Mouse (Mus musculus) ovary, postnatal 14 days (tissue): Measurements from ENCODE around the gene Tmem50a.
A peak's percentile ranks its signal among the peaks of the same experiment; 100 is the strongest.

Source experiments
- DNase-seq: peaks from one replicate; pipeline ENCODE4 v3.0.0; 2022; ENCODE audit warnings: low spot score

Gene Tmem50a

DNA sequence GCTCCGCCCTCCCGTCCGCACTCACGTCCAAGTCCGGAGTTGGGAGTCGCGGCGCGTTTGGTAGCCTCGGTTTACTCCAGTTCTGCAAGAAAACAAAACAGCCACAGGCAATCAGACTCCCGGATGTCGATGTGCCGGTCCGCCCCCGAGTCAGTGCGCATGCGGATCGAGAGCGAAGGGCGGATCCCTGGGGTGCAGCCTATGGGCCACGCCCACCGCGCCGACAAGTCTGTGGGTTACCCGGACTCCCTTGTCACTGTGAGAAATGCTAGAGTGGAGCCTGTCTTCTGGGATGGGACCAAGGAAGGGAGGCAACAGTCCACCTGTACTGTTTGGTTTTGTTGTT is at the start of gene Tmem50a:
Gene Tmem50a (minus strand): TSS at position 161 of the 346 bp plus-strand sequence.
- DNase-seq, result peak; percentile 84

DNA sequence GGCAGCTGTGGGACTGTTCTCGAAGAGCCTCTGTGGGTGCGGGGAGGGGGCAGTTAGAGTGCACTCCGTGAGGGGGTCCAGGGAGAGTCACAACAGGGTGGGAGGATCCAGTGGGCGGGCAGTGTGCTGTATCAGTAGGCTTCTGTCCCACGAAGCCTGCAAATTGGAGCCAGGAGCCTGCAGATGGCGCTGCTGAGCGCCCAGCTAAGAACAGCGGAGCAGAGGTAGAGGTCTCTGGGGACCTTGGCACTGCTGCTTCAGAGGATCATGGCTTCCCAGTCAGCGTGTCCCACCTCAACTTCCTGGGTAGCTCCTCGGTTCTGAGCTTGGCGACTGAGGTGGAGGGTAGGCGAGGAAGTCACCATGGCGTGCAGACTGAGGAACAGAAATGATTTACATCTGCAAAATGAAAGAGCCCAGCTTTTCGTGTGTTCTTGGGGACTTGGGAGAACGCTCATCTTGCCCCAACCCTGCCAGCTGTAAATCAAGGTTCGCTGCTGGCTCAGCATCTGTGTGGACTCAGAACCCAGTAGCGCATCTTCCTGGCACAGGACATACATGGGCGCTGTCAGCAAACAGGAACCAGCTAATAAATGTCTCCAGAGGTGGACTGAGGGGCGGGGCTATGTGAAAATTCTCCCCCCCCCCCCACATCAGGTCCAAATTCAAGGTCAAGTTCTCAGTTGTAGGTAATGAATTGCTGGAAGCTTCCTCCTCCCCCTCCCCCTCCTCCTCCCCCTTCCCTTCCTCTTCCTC is 48.4 kb upstream of the Tmem50a start:
- no peak for DNase-seq

DNA sequence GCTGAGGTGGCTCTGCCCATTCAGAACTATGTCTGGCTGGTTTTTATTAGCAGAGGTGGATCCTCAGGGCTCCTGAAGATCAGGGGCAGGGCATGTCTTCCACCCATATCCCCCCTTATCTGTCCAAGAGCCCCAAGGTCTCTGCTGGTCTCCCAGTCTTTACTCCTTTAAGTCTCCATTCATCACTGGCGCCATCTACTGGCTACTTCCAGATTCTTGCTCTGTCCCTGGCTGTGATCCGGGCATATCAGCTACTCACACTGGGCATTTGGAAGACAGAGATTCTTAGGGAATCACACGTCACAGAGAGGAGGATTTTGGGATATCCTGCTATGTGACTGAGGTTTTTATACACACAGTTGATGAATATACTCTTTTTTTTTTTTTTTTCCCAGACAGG is 41.5 kb upstream of the Tmem50a start:
- DNase-seq, result peak; percentile 68

- no peak for DNase-seq
These were observed 41.0 kb upstream of the Tmem50a start for GRCm38 (mm10) chr4:134955845-134956244.

GRCm38 (mm10) chr4:134955196-134955595 is 40.4 kb upstream of the Tmem50a start:
- DNase-seq, result no peak

DNA sequence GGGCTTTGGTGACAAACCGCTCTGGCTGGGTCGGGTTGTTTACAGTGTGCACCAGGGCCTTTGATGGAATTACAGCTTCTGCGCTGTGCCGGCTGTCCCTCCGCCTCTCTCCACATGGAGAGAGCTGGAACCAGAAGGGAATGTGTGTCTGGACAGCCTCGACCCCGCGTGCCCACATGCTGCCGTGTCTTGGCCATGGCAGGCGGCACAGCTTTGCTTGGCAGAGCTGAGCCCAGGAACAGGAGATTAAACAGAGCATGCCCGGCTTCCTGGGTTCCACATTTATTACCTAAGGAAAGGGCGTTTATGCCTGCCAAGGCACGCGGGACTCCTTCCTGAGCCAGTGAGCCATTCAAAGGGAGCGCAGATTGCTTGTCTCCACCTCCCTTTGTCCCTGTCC is 39.6 kb upstream of the Tmem50a start:
- no peak for DNase-seq

DNA sequence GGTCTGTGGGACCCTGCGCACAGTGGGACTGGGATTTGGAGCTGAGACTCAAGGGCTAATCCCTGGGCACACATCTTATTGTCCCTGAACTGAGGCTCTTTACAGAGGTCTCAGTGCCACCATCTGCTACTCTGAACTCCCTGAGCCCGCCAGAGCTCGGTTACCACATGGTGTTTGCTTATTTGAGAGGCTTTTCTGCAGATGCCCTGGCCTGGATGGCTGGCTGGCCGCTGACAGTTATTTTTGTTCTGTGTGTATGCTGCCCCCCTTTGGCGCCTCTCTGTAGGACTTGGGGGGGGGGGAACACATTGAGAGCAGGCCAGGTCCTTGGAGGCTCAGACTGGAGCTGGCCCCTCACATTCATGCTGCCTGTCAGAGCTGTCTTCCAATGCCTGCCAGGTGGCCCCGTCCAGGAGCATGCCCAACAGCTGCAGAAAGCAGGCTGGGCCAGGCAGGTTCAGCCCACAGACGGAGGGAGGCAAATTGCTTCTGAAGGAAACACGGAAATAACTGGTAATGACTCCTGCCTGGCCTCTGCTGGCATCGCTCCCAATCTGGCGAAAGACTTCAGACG is 35.8 kb upstream of the Tmem50a start:
- peak; percentile 50 for DNase-seq

- peak; percentile 68 for DNase-seq
These were observed 31.4 kb upstream of the Tmem50a start for GRCm38 (mm10) chr4:134946024-134946744.

GRCm38 (mm10) chr4:134943758-134944538 is 29.1 kb upstream of the Tmem50a start:
- DNase-seq, result no peak

DNA sequence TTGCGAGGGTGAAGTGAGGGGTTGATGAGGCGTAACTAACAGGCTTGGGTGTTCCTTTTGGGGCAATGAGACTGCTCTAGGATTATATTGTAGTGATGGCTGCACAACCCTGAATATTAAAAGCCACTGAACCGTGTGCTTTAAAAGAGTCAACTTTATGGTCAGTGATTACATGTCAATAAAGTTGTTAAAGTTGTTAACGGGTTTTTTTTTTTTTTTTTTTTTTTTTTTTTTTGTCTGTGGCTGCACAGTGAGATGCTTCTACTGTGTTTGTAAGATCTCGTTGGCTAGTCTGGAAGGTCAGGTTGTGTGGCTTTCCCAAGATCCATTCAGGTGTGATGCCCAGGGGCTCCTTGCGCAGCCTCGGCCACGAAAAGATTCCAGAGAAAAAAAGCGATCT is 25.1 kb upstream of the Tmem50a start:
- DNase-seq, result no peak

DNA sequence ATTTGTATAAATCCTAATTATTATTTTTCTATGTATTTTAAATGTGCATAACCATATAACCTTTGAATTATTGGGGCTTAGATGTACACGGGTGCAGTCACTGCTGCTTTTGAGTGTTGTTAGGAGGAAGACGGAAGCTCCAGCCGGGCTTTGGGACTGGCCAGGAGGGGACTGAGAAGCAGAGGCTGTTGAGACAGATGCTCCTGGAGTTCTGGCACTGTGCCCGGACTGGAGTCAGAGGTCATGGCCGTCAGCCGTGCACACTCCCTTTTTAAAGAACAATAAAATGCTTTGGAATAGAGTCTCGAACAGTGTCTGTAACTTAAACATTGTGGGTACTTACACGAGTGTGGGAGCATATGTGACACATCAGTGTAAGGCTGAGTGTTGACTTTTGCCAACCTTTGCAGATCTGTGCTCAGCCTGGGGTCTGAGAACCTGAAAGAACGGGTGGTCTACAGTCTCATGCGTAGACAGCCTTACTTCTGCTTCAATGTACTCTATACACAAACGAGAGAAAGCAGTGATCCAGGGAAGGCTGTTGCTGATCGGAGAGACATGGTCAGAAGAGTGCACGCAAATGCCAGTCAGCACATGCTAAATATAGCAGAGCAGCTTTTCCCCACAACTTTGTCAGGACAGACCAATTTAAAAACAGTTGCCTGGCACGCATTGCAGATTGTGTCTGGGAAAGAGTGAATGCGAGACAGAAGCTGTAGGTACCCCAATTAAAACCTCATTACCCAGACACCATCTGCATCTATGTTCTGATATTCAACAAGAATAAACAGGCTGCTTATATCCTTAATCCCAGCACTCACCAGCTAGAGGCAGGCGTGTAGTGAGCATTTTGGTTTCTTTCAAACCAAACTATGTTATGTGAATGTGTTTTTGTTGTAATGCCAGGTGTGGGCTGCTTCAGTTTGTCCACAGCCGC is 22.7 kb upstream of the Tmem50a start:
- no peak for DNase-seq

- peak; percentile 93 for DNase-seq
These were observed 16.1 kb upstream of the Tmem50a start, which contains the start of gene Syf2 for GRCm38 (mm10) chr4:134930684-134931481. TSS of gene Syf2 (plus strand) at chr4:134930898.

- DNase-seq, result no peak
These were observed 15.4 kb upstream of the Tmem50a start for GRCm38 (mm10) chr4:134930190-134930589.

- DNase-seq, result no peak
These were observed 14.7 kb upstream of the Tmem50a start for GRCm38 (mm10) chr4:134929536-134929935.

DNA sequence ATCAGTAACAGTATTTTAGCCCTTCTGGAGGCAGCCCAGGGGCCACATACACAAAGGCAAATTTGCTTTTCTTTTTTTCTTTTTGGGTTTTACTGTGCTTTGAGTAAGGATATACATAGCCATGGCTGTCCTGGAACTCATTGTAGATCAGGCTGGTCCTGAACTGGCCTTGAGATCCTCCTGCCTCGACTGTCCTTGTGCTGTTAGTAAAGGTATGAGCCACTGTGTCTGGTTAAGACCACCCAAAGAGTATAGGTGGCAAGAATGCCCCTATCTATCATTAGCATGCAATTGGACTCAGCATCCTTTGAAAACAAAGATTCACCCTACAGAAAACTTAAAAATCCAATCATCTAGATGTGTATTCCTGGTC is 13.6 kb upstream of the Tmem50a start:
- DNase-seq, result no peak

GRCm38 (mm10) chr4:134927815-134928463 is 13.1 kb upstream of the Tmem50a start:
- DNase-seq, result no peak

GRCm38 (mm10) chr4:134925206-134925605 is 10.4 kb upstream of the Tmem50a start:
- DNase-seq, result no peak

GRCm38 (mm10) chr4:134924019-134924741 is 9.4 kb upstream of the Tmem50a start:
- peak; percentile 28 for DNase-seq
